Mouse (Mus musculus) forebrain, embryonic 16.5 days (tissue): ENCODE measurements around the gene Ndufa12. TPM values are rescaled to one million over a fixed set of nuclear protein-coding genes. Genes with fewer than 3 reads are reported as not detected.
A peak's percentile ranks its signal among the peaks of the same experiment; 100 is the strongest.

Source experiments
- ATAC-seq: fragments of 200-750 bp; cut with Nextera tagmentation; 2 replicates; pipeline ENCODE4 v1.8.0; 2017; ENCODE audit warnings: mild to moderate bottlenecking, moderate library complexity
- H3K27ac ChIP-seq: fragments of 300-500 bp; sonication (generic); 2 replicates; pipeline ENCODE4 v1.5.1; 2014; ENCODE audit warnings: low read length, control low read depth
- H3K27me3 ChIP-seq: fragments of 300-500 bp; sonication (generic); replicated peaks from 2 replicates; pipeline ENCODE4 v1.6.1; 2014; ENCODE audit warnings: low read length; ENCODE audit not compliant: control insufficient read depth, insufficient read depth
- H3K36me3 ChIP-seq: fragments of 300-500 bp; sonication (generic); 2 replicates; pipeline ENCODE4 v1.6.1; 2014; ENCODE audit not compliant: control insufficient read depth, insufficient read depth
- H3K4me1 ChIP-seq: fragments of 300-500 bp; sonication (generic); replicated peaks from 2 replicates; pipeline ENCODE4 v1.6.1; 2014; ENCODE audit warnings: low read length; ENCODE audit not compliant: control insufficient read depth, insufficient read depth
- H3K4me2 ChIP-seq: fragments of 300-500 bp; sonication (generic); 2 replicates; pipeline ENCODE4 v1.6.1; 2014; ENCODE audit warnings: mild to moderate bottlenecking, low read length, control low read depth
- H3K4me3 ChIP-seq: fragments of 300-500 bp; sonication (generic); replicated peaks from 2 replicates; pipeline ENCODE4 v1.5.1; 2014; ENCODE audit warnings: mild to moderate bottlenecking, low read length, control low read depth
- H3K9ac ChIP-seq: fragments of 300-500 bp; sonication (generic); replicated peaks from 2 replicates; pipeline ENCODE4 v1.6.1; 2014; ENCODE audit warnings: low read depth, low read length, control low read depth
- H3K9me3 ChIP-seq: fragments of 300-500 bp; sonication (generic); 2 replicates; pipeline ENCODE4 v1.6.1; 2016; ENCODE audit warnings: low read length; ENCODE audit not compliant: control insufficient read depth
- WGBS: fragments of 180-500 bp; shearing (Covaris S2); extraction: QIAGEN DNeasy Blood & Tissue Kit; methylation state at CpG from one replicate; pipeline ENCODE4 v1.1.7; 2014; 5-methylcytosine and 5-hydroxymethylcytosine counted together
- polyA plus RNA-seq: library from polyadenylated mRNA; unstranded; fragments of >200 nt; fragmentation: Nextera tagmentation; extraction: Ambion mirVana; gene quantifications from 2 replicates; pipeline ENCODE4 v1.2.1, GENCODE M21; 2015

Gene Ndufa12
- polyA plus RNA-seq, 1 experiment from 2014 or later: 273 TPM

DNA sequence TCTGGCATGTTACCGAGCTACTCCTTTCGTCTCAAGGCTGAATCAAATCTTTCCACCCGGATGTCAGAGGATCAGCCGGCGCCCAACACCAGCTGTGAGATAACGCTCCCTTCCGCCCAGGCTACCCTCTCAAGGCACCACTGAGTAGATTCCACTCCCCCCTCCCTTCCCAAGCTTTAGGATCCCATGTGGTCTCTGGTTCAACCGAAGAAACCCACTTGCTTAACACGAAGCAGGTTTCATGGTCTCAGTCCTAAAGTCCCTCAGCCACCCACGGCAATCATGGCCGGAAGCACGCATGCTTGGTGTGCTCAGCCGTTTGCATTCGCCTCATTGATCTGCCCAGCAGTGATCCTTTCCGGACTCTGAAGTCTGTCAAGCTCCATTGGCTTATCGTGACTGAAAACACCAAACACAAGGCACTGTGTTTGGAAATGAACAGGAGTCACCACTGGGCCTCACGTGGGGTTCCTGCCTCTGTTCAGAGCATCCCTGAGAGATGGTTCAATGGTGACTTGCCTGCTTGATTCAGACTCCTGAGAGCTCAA, 54.8 kb downstream of the Ndufa12 start:
- Histone ChIP-seq H3K4me1 (0 out of 2 replicates have a peak, but pooled peaks cover 8% of the 10 kb centered on the region), H3K27ac (no peak overlapping the region), H3K27me3 (no peaks in the 10 kb centered on the region), H3K4me2 (no peak overlapping the region), H3K9ac (no peak overlapping the region), H3K36me3 (no peaks in the 10 kb centered on the region), H3K4me3 (no peak overlapping the region), H3K9me3 (no peaks in the 10 kb centered on the region)
- no peak for ATAC-seq
- WGBS: 76% methylated on average over 17 of the region's 17 CpGs

DNA sequence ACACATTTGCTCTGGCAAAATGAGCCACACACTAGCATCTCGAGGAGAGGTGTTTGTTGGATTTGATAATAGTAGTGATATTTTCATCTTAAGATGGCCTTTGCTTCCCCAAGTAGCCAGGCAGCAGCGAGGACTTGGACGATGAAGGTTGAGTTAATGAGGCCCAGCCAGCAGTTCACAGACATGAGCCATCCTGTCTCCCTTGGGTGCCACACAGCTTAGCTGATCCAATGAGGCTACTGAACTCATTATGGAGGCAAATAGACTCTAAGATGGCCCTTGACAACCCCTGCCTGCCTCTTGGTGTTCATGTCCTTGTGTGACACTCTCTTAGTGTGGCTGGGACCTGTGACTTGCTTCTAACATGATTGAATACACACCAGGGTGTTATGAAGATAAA, 56.2 kb downstream of the Ndufa12 start:
- Histone ChIP-seq H3K9me3 (no peaks in the 10 kb centered on the region), H3K27ac (no peak overlapping the region), H3K9ac (no peak overlapping the region), H3K4me1 (0 out of 2 replicates have a peak, but pooled peaks cover 2% of the 10 kb centered on the region), H3K36me3 (no peaks in the 10 kb centered on the region), H3K4me3 (no peak overlapping the region), H3K4me2 (no peak overlapping the region), H3K27me3 (no peaks in the 10 kb centered on the region)
- no peak for ATAC-seq
- 79% methylated on average over 3 of the region's 3 CpGs for WGBS

DNA sequence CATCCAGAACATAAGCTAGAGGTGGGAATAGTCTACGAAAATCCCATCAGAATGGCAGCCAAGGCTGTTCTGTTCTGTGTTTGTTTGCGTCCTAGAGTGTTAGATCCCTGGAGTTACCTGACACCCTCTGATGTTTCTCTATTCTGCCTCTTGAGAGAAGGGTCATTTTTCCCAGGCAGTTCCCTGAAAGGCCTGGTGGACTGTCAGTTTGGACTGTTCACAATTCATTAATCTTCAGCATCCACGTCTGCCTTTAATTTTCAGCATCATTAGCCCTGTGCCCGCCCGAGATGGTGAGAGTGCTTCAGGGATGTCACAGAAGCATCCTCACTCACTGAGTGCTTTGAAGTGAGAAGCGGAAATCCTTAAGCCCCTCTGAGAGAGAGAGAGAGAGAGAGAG, 57.2 kb downstream of the Ndufa12 start:
- Histone ChIP-seq H3K4me3 (no peak overlapping the region), H3K9ac (no peak overlapping the region), H3K9me3 (no peaks in the 10 kb centered on the region), H3K4me1 (no peaks in the 10 kb centered on the region), H3K27me3 (no peaks in the 10 kb centered on the region), H3K36me3 (no peaks in the 10 kb centered on the region), H3K4me2 (no peak overlapping the region), H3K27ac (no peak overlapping the region)
- 67% methylated on average over 6 of the region's 6 CpGs for WGBS
- ATAC-seq: no peak

DNA sequence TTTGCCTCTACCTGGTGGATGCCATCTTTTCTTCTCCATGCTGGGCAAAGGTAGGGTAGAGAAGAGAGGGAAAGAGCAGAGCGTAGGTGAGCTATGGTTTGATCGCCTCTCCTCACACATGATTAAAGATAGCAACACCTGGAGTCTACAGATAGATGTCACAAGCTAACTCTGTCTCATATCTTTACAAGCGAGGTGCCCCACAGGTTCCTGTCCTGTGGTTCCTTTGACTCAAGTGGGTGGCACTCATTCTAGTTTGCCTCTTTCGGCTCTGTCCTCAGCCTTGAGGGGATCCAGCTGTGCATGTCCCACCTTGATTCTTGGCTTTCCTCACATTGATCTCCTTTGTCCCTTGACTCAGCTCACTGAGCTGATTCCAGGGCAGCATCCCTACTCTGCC, 58.0 kb downstream of the Ndufa12 start:
- H3K27me3 ChIP-seq: no peaks in the 10 kb centered on the region
- H3K36me3 ChIP-seq: no peaks in the 10 kb centered on the region
- H3K9ac ChIP-seq: no peak overlapping the region
- no peaks in the 10 kb centered on the region for H3K9me3 ChIP-seq
- H3K27ac ChIP-seq: no peak overlapping the region
- no peak overlapping the region for H3K4me2 ChIP-seq
- 97% methylated on average over 4 of the region's 4 CpGs for WGBS
- H3K4me3 ChIP-seq: no peak overlapping the region
- no peaks in the 10 kb centered on the region for H3K4me1 ChIP-seq
- no peak for ATAC-seq

DNA sequence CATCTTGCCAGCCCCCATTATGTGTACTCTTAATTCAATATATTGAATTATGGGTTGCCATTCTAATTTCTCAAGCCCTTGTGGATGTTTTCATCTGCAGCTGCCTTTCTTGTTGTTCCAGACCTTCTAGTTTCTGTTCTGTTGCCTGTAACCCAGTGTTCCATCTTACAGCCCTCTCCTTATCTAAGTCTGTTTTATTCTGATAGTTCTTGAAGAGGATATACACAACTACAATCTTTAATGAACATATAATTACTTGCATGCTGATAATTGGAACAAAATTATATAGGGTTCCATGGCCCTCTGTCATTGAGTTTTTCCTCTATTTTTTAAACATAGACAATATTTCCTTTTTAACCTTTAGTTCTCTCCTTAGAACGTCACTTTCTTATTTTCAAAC, 62.0 kb downstream of the Ndufa12 start:
- Histone ChIP-seq H3K36me3 (no peaks in the 10 kb centered on the region), H3K9ac (no peak overlapping the region), H3K4me2 (no peak overlapping the region), H3K27ac (no peak overlapping the region), H3K27me3 (no peaks in the 10 kb centered on the region), H3K4me1 (no peaks in the 10 kb centered on the region), H3K9me3 (no peaks in the 10 kb centered on the region), H3K4me3 (no peak overlapping the region)
- no peak for ATAC-seq
- WGBS: 85% methylated on average over 1 of the region's 1 CpGs

DNA sequence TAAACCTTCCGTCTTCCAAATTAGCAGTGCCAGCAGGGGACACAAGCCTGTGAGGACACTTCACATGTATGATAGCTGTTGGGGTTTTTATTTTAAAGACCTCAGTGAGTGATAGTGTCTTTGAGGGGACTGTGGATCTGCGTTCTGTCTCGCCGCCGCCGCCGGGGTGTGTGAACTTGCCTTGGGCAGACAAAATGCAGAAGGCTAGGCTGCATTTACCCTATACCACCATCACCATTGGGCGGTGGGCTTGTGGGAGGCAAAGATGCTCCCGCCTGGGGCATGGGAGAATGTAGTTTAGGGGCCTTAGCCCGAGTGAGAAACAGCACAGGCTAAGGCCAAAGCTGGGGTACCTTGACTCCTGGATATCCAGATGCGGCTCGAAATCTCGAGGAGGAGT, 64.1 kb downstream of the Ndufa12 start:
- Histone ChIP-seq H3K9me3 (no peaks in the 10 kb centered on the region), H3K27me3 (no peaks in the 10 kb centered on the region), H3K4me3 (no peak overlapping the region), H3K36me3 (no peaks in the 10 kb centered on the region), H3K27ac (no peak overlapping the region), H3K4me2 (no peak overlapping the region), H3K4me1 (no peaks in the 10 kb centered on the region), H3K9ac (no peak overlapping the region)
- 95% methylated on average over 13 of the region's 13 CpGs for WGBS
- no peak for ATAC-seq

DNA sequence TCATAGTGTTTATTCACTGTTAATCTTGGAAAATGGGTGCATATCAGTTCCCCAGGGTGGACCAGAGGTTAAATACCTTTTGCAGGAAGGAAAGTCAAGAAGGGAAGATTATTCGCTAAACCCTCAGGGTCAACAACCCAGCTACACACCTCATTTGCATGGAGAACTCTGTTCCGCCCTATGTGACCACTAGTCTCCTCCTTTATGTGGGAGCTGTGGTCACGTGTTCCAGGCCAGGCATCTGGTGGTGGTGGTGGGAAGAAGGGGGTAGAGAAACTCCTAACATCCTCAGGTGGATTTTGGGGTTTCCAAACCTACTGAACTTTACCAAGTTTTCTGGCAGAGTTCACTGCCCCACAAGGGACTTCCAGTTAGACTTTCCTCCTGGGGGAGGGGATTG, 64.7 kb downstream of the Ndufa12 start:
- ATAC-seq: no peak
- Histone ChIP-seq H3K4me2 (no peak overlapping the region), H3K36me3 (no peaks in the 10 kb centered on the region), H3K4me1 (no peaks in the 10 kb centered on the region), H3K9me3 (no peaks in the 10 kb centered on the region), H3K9ac (no peak overlapping the region), H3K4me3 (no peak overlapping the region), H3K27ac (no peak overlapping the region), H3K27me3 (no peaks in the 10 kb centered on the region)
- WGBS: 76% methylated on average over 3 of the region's 3 CpGs

DNA sequence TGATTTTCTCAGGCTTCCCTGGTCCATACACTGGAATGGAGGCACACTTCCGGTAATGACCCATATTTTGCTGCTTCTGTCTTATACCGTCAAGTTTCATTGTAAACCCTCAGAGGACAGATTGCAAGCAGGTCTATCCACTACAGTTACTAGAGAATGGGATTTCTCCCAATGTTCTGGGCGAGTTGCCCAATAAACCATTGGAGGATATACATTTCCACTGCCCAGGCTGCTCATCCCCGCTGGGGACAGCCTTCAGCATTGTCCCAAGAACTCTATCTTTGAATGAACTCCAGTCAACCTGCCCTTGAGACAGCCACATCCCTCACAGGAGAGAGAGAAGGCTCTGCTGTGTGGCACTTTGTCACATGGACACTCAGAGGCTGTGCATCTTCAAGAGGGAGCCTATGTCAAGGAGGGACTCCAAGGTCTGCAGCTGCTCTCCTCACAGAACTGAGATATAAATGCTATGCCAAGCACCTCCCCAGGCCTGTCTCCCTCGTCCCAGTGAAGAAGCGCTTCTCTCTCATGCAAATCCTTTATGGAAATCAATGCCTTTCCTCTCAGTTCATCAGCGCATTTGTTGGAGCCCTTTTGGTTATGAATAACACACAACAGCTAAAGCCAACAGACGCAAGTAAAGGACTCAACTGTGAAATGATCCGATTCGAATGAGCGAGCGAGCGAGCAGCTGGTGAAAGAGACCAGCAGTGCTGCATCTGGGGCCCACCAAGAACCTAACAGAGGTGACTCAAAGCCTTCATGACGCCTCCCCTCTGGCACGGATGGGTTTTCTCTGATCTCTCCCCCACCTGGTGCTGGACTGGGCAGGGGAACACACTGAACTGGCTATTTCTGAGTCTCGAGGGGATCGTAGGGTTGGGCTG, 67.4 kb downstream of the Ndufa12 start:
- Histone ChIP-seq H3K4me2 (no peak overlapping the region), H3K4me1 (no peaks in the 10 kb centered on the region), H3K36me3 (no peaks in the 10 kb centered on the region), H3K9ac (no peak overlapping the region), H3K27ac (no peak overlapping the region), H3K9me3 (no peaks in the 10 kb centered on the region), H3K27me3 (no peaks in the 10 kb centered on the region), H3K4me3 (no peak overlapping the region)
- 66% methylated on average over 17 of the region's 17 CpGs for WGBS
- 0 out of 2 replicates have a peak, but pooled peaks have one; percentile 28 for ATAC-seq
